ENCODE assay signal across 24 mouse cellular contexts in the genomic region with DNA sequence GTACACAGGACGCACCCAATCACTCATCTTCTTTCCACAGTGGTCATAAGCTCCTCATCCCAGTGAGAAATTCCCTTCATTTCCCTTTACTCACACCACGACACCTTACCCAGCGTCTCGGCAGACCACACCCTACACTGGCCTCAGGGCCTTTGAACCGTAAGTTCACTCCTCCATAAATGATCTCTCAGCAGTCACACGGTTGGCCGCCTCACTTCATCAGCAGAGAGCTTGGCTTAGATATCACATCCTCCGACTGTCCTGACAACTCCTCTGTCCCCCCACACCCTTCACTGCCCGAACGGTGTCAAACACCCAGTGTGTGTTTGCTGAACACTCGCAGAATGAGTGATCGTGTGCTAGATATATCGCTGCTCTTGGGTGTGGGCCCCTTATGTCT. TPM values are rescaled to one million over a fixed set of nuclear protein-coding genes. Genes with fewer than 3 reads are reported as not detected.
DNase-seq lines count a peak whose midpoint lies in the region; ATAC-seq and TF ChIP-seq lines count a peak whose summit lies in the region.
"Had no signal": no experiment of that assay in that cellular context is flagged by ENCODE, and none has a peak within 500 bp of the region (broad histone marks: within the 10 kb centered on the region; RNA-seq: fewer than 3 reads in every experiment).

No protein-coding gene starts in this region.

- H3K9me3 ChIP-seq in kidney, embryonic 15.5 days (replicated peaks) = no peaks in the 10 kb centered on the region
- H3K9me3 ChIP-seq in CH12.LX (replicated peaks; ENCODE audit: low read length) = no peaks in the 10 kb centered on the region
- H3K9me3 ChIP-seq in forebrain, embryonic 16.5 days (ENCODE audit: control insufficient read depth, low read length) = no peaks in the 10 kb centered on the region
- H3K9me3 ChIP-seq: hindbrain, embryonic 13.5 days; midbrain, embryonic 15.5 days; neural tube, embryonic 15.5 days had no signal

- dilution Hi-C loops in CH12.LX (cut with MboI; ENCODE audit: extremely low pct_ligation_motif_present, extremely low pct_unique_long_range_greater_than_20kb, low sequenced_read_pairs) = no loop called here

- H3K27ac ChIP-seq in kidney, embryonic 15.5 days = peak overlapping the region; percentile 24; the same call in 1 of the 2 replicates
- peak overlapping the region; percentile 30 for H3K27ac ChIP-seq in CH12.LX (ENCODE audit: insufficient read depth, low read depth)
- 0 out of 2 replicates have a peak overlapping the region, but pooled peaks have one; percentile 1 for H3K27ac ChIP-seq in brown adipose tissue, adult 24 weeks (replicated peaks; ENCODE audit: low read depth, low read length)
- no peak overlapping the region for H3K27ac ChIP-seq in forebrain, embryonic 16.5 days (ENCODE audit: low read length)
- H3K27ac ChIP-seq: heart, adult 2 months; hindbrain, embryonic 13.5 days; layer of hippocampus, adult 2 months; midbrain, embryonic 15.5 days; neural tube, embryonic 15.5 days had no signal

- H3K9ac ChIP-seq in kidney, embryonic 15.5 days = no peak overlapping the region
- no peak overlapping the region for H3K9ac ChIP-seq in CH12.LX (ENCODE audit: insufficient read depth, low read depth)
- no peak overlapping the region for H3K9ac ChIP-seq in forebrain, embryonic 16.5 days (replicated peaks; ENCODE audit: low read depth, low read length)
- H3K9ac ChIP-seq: hindbrain, embryonic 13.5 days; midbrain, embryonic 15.5 days; neural tube, embryonic 15.5 days had no signal

- no peaks in the 10 kb centered on the region for H3K27me3 ChIP-seq in kidney, embryonic 15.5 days
- H3K27me3 ChIP-seq in CH12.LX (replicated peaks) (no peaks in the 10 kb centered on the region), myocyte (ENCODE audit: control insufficient read depth, insufficient read depth, insufficient read length) (no peaks in the 10 kb centered on the region)
- H3K27me3 ChIP-seq in forebrain, embryonic 16.5 days (replicated peaks; ENCODE audit: control insufficient read depth, insufficient read depth, low read length) = no peaks in the 10 kb centered on the region
- H3K27me3 ChIP-seq: hindbrain, embryonic 13.5 days; midbrain, embryonic 15.5 days; neural tube, embryonic 15.5 days had no signal

- no peak overlapping the region for H3K4me3 ChIP-seq in kidney, embryonic 15.5 days (replicated peaks)
- H3K4me3 ChIP-seq in CH12.LX (replicated peaks in 1 of 3; ENCODE audit: low read depth in 2 of 3, low read length in 2 of 3, poor library complexity in 1 of 3) (no peak overlapping the region), myocyte (no peak overlapping the region)
- H3K4me3 ChIP-seq in brown adipose tissue, adult 24 weeks (ENCODE audit: insufficient read depth, low read depth, low read length) = no peak overlapping the region
- H3K4me3 ChIP-seq in forebrain, embryonic 16.5 days (replicated peaks; ENCODE audit: low read length) = no peak overlapping the region
- H3K4me3 ChIP-seq: heart, adult 2 months; hindbrain, embryonic 13.5 days; layer of hippocampus, adult 2 months; midbrain, embryonic 15.5 days; neural tube, embryonic 15.5 days had no signal

- TF ChIP-seq RAD21 in CH12.LX (IDR thresholded peaks at IDR 0.05; ENCODE audit: low read depth, low read length) = no peak

- H3K4me2 ChIP-seq in kidney, embryonic 15.5 days = no peak overlapping the region; the same call in 1 of the 2 replicates
- H3K4me2 ChIP-seq in CH12.LX (ENCODE audit: insufficient read depth, low read depth, poor library complexity, severe bottlenecking) (no peak overlapping the region), myocyte (ENCODE audit: low read depth) (no peak overlapping the region)
- no peak overlapping the region for H3K4me2 ChIP-seq in forebrain, embryonic 16.5 days (ENCODE audit: low read length)
- H3K4me2 ChIP-seq: hindbrain, embryonic 13.5 days; midbrain, embryonic 15.5 days; neural tube, embryonic 15.5 days had no signal

- in situ Hi-C loops in CH12.LX (cut with MboI; ENCODE audit: low pct_ligation_motif_present, low pct_unique_long_range_greater_than_20kb, low sequenced_read_pairs) = no loop called here

- no peak for TF ChIP-seq EP300 in CH12.LX (IDR thresholded peaks at IDR 0.05; ENCODE audit: low read length)

- 38% methylated on average over 13 of the region's 13 CpGs for WGBS in kidney, embryonic 15.5 days
- WGBS in forebrain, embryonic 16.5 days = 93% methylated on average over 13 of the region's 13 CpGs

- TF ChIP-seq POLR2A in CH12.LX (IDR thresholded peaks at IDR 0.05; ENCODE audit: low read depth, low read length) = no peak
- TF ChIP-seq POLR2A in myocyte (IDR thresholded peaks at IDR 0.05; ENCODE audit: insufficient read length, low read depth) = no peak

- no peak for DNase-seq in kidney, adult 11 months
- DNase-seq in CH12.LX (ENCODE audit: extremely low read depth) = no peak
- no peak for DNase-seq in layer of hippocampus, adult 9-10 months (ENCODE audit: low spot score)
- DNase-seq: adrenal gland, postnatal 10 days; cerebellum, adult 9-10 months; gastrocnemius, postnatal 36 days; heart, adult 2 months; heart, postnatal 36 days; kidney, postnatal 14 days; layer of hippocampus, postnatal 36 days; lung, postnatal 4 days; right cerebral cortex, adult 18-20 months; right cerebral cortex, postnatal 4 days; thymus, postnatal 14 days had no signal

- H3K79me2 ChIP-seq in CH12.LX (replicated peaks; ENCODE audit: control insufficient read depth, extremely low read depth, insufficient read depth, poor library complexity, severe bottlenecking) = no peaks in the 10 kb centered on the region
- no peaks in the 10 kb centered on the region for H3K79me2 ChIP-seq in myocyte (ENCODE audit: control insufficient read depth, insufficient read depth)

- H3ac ChIP-seq in myocyte (ENCODE audit: control insufficient read depth, insufficient read length) = no peak overlapping the region

- ATAC-seq in kidney, embryonic 15.5 days (replicated peaks; ENCODE audit: low FRiP score) = peak; percentile 53
- ATAC-seq in forebrain, embryonic 16.5 days = no peak
- ATAC-seq: activated CD4-positive, CD25-positive, alpha-beta regulatory T cell, adult 4 months; midbrain, embryonic 15.5 days had no signal

- no peak for TF ChIP-seq CTCF in CH12.LX (conservative IDR thresholded peaks at IDR 0.05 in 1 of 2, IDR thresholded peaks at IDR 0.05 in 1 of 2; ENCODE audit: low read depth in 2 of 2, low read length in 2 of 2)

- peaks cover 64% of the 10 kb centered on the region for H3K4me1 ChIP-seq in kidney, embryonic 15.5 days
- peaks cover 70 to 81% of the 10 kb centered on the region in 2 experiments for H3K4me1 ChIP-seq in CH12.LX (ENCODE audit: control insufficient read depth in 1 of 2, insufficient read depth in 2 of 2)
- peaks cover 6% of the 10 kb centered on the region; the same call in 1 of the 2 replicates for H3K4me1 ChIP-seq in brown adipose tissue, adult 24 weeks (ENCODE audit: control insufficient read depth, insufficient read depth, insufficient read length, low read length)
- peaks cover 15% of the 10 kb centered on the region for H3K4me1 ChIP-seq in forebrain, embryonic 16.5 days (replicated peaks; ENCODE audit: control insufficient read depth, insufficient read depth, low read length)

- H3K36me3 ChIP-seq in kidney, embryonic 15.5 days = peaks cover 60% of the 10 kb centered on the region
- H3K36me3 ChIP-seq in CH12.LX (replicated peaks in 1 of 2; ENCODE audit: control insufficient read depth in 1 of 2, insufficient read depth in 1 of 2, low read length in 1 of 2) (peaks cover 48 to 63% of the 10 kb centered on the region in 2 experiments), myocyte (ENCODE audit: control insufficient read depth, insufficient read depth) (peaks cover 59% of the 10 kb centered on the region)
- peaks cover 53% of the 10 kb centered on the region for H3K36me3 ChIP-seq in forebrain, embryonic 16.5 days (ENCODE audit: control insufficient read depth, insufficient read depth)

TF ChIP-seq in CH12.LX, 34 proteins besides CTCF, POLR2A, EP300 and RAD21 (continues in another document):
- TF ChIP-seq POLR2AphosphoS2 (IDR thresholded peaks at IDR 0.05; ENCODE audit: low read depth, low read length) (no peak), PAX5 (IDR thresholded peaks at IDR 0.05; ENCODE audit: low read length) (no peak), RCOR1 (conservative IDR thresholded peaks at IDR 0.05; ENCODE audit: low read depth, low read length) (no peak), SIN3A (IDR thresholded peaks at IDR 0.05; ENCODE audit: low read length) (no peak)

TF ChIP-seq in myocyte, 11 proteins besides CTCF, POLR2A, EP300 and RAD21:
- peak; percentile 37 for TF ChIP-seq POLR2AphosphoS2 (IDR thresholded peaks at IDR 0.05; ENCODE audit: insufficient read length, low read depth)
- no peak for TF ChIP-seq MAX (IDR thresholded peaks at IDR 0.05; ENCODE audit: low read depth)

RNA-seq across cellular contexts. Expression of a gene that starts 28.1 kb away (rescaled TPM):
- polyA plus RNA-seq in kidney, embryonic 15.5 days (2015; fragmentation: Nextera tagmentation; extraction: Ambion mirVana) = 52.4 and 65.0 TPM in 2 replicates
- total RNA-seq in CH12.LX (2012; rRNA removed) (16.5 and 51.2 TPM in 2 replicates), CH12.LX (2014; rRNA removed) (3.1 and 3.3 TPM in 2 replicates)
- polyA plus RNA-seq in CH12.LX (2012; ENCODE audit: insufficient read length, low read depth) (11.0 and 11.8 TPM in 2 replicates), myocyte (2012; fragmentation: generic; extraction: Trizol) (244 TPM)
- 43.8 and 47.2 TPM in 2 replicates for polyA plus RNA-seq in brown adipose tissue, adult 24 weeks (2012; ENCODE audit: insufficient read depth, insufficient read length, missing spikeins)
- 114 and 117 TPM in 2 replicates for polyA plus RNA-seq in forebrain, embryonic 16.5 days (2015; fragmentation: Nextera tagmentation; extraction: Ambion mirVana)

RNA-seq across cellular contexts. Expression of a gene that starts 49.9 kb away (rescaled TPM):
- 26.5 and 27.2 TPM in 2 replicates for polyA plus RNA-seq in kidney, embryonic 15.5 days (2015; fragmentation: Nextera tagmentation; extraction: Ambion mirVana)
- 58.7 and 76.6 TPM in 2 replicates for total RNA-seq in CH12.LX (2012; rRNA removed)
- 64.0 and 71.5 TPM in 2 replicates for total RNA-seq in CH12.LX (2014; rRNA removed)
- 62.9 and 72.1 TPM in 2 replicates for polyA plus RNA-seq in CH12.LX (2012; ENCODE audit: insufficient read length, low read depth)
- 24.7 and 28.8 TPM in 2 replicates for polyA plus RNA-seq in brown adipose tissue, adult 24 weeks (2012; ENCODE audit: insufficient read depth, insufficient read length, missing spikeins)
- polyA plus RNA-seq in myocyte (2012; fragmentation: generic; extraction: Trizol) = 0.26 TPM
- 4.3 and 5.1 TPM in 2 replicates for polyA plus RNA-seq in forebrain, embryonic 16.5 days (2015; fragmentation: Nextera tagmentation; extraction: Ambion mirVana)

RNA-seq across cellular contexts. Expression of a gene that starts 58.5 kb away (rescaled TPM):
- polyA plus RNA-seq in kidney, embryonic 15.5 days (2015; fragmentation: Nextera tagmentation; extraction: Ambion mirVana) = 1.7 and 3.3 TPM in 2 replicates
- total RNA-seq in CH12.LX (2012; rRNA removed) (0.13 TPM in 1 of 2 replicates, not detected in the other), CH12.LX (2014; rRNA removed) (not detected in 2 replicates)
- polyA plus RNA-seq in CH12.LX (2012; ENCODE audit: insufficient read length, low read depth) (0.14 and 0.15 TPM in 2 replicates), myocyte (2012; fragmentation: generic; extraction: Trizol) (3.9 TPM)
- polyA plus RNA-seq in brown adipose tissue, adult 24 weeks (2012; ENCODE audit: insufficient read depth, insufficient read length, missing spikeins) = not detected in 2 replicates
- polyA plus RNA-seq in forebrain, embryonic 16.5 days (2015; fragmentation: Nextera tagmentation; extraction: Ambion mirVana) = 32.5 and 36.0 TPM in 2 replicates
- total RNA-seq: liver, adult 2 months had no signal
- polyA plus RNA-seq: activated CD4-positive, CD25-positive, alpha-beta regulatory T cell, adult 4 months; liver, adult 2 months had no signal
